Mouse (Mus musculus) liver, embryonic 14.5 days (tissue): Measurements from ENCODE around the gene Wnk2.

Experiments
- CTCF ChIP-seq: IDR thresholded peaks from 2 replicates; pipeline ENCODE4 v1.5.1; 2016; ENCODE audit warnings: antibody characterized with exemption, low read depth, control low read depth
- EP300 ChIP-seq: IDR thresholded peaks from 2 replicates; pipeline ENCODE4 v1.6.1; 2016; ENCODE audit warnings: antibody characterized with exemption, low read depth

DNA sequence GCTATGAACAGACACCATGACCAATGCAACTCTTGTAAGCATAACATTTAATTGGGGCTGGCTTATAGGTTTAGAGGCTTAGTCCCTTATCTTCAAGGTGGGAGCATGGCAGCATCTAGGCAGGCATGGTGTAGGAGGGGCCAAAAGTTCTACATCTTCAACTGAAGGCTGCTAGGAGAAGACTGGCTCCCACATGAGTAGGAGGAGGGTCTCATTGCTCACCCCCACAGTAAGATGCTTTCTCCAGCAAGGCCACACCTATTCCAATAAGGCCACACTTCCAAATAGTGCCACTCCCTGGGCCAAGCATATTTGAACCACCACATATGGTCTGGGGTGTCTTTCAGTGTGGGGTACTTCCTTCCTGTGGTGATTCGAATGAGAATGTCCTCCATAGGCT, 130.4 kb downstream of the Wnk2 start:
- no peak for TF ChIP-seq CTCF
- TF ChIP-seq EP300, result no peak
